Mouse (Mus musculus) hematopoietic stem cell, adult 5-6 weeks (primary cell): Measurements from ENCODE around the gene Znhit2. TPM values are rescaled to one million over a fixed set of nuclear protein-coding genes. Genes with fewer than 3 reads are reported as not detected.

Experiments
- ATAC-seq, 2 experiments: fragments of 125-278 bp in 1 of 2; replicated peaks in 1 of 2; 2 replicates each; pipeline ENCODE4 v1.8.0; 2016 to 2017; ENCODE audit warnings: inconsistent platforms in 2 of 2, mild to moderate bottlenecking in 2 of 2, moderate number of reproducible peaks in 2 of 2, low read depth in 1 of 2, moderate TSS enrichment in 1 of 2; ENCODE audit not compliant: low FRiP score in 2 of 2, poor library complexity in 2 of 2, severe bottlenecking in 2 of 2, insufficient read depth in 1 of 2, low TSS enrichment in 1 of 2
- total RNA-seq: library from RNA; stranded (forward); fragments of 172-1452, 232-1000 nt; gene quantifications from 2 replicates; pipeline ENCODE4 v1.2.3, GENCODE M21; 2017

Gene Znhit2
- total RNA-seq, 1 experiment from 2014 or later: 8.3 TPM

DNA sequence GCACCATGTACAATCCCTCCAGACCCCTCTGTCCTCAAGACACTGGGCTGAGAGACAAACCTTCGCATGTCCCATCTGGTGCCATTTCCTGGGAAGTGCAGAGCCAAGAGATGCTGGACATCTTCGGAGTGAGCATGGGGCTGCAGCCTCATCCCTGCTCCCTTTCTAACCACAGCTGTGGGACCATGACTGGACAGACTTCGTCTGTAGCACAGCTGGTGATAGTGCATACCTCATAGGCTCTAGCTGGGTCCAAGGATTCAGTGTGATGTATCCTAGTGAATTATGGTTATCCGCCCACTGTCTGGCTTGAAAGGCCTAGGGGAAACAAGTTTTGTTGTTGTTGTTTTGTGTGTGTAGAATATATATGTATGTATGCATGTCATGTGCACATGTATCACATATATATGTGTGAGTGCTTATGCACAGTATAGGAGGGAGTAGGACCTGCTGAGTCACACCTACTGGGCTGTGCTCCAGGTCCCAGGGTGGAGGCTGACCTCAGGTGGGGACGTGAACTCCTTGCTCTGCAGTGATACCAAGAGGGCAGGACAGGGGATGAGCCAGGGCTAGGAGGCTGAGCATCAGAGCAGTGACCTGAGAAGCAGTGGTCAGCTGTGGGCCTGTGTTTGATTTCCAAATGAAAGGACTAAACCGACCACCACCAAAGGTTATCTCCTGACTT, 41.3 kb downstream of the Znhit2 start:
- no peak for ATAC-seq

DNA sequence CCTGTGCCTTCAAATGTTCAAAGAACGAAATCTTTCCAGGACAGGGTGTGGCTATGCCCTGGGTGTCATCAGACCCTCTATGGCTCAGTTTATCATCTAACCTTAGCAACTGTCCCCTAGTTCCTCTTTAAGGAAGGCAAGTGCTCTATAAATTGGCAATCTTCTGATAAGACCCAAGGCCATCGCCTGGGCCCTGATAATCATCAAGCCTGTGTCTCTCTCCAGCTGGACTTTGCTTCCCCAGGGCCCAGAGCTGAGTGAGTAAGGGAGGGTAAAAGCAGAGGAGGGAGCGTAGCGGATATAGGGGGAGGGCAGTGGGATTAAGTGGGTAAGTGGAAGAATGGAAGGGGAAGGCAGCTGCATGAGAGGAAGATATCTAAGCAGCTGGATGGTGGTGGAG, 43.5 kb downstream of the Znhit2 start:
- ATAC-seq: no peak

DNA sequence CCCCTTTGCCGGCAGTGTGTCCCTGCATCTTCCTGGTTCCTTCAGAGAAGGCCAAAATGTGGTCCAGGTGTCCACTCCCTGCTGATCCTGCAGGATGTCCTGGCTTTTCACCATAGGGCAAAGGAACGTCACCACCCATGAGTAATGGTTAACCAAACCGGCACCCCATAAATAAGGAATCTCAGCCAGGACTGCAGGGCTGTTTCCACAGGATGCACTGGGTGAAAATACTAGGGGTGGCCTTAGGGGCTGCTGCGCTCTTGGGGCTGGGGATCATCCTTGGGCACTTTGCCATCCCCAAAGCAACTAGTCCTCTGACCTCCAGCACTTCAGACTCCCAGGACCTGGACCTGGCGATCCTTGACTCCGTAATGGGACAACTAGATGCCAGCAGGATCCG, 44.6 kb downstream of the Znhit2 start, which contains the start of gene Naaladl1:
Naaladl1 (plus strand) TSS at position 197 of the 400 bp plus-strand sequence.
- ATAC-seq: no peak

Other genes with a start within 250 kb of the Znhit2 start
- 26.4 and 31.8 TPM in 2 replicates for gene Frmd8, start 185.9 kb upstream of the Znhit2 start, total RNA-seq
- 48.1 and 60.3 TPM in 2 replicates for gene Slc25a45, start 183.4 kb upstream of the Znhit2 start, total RNA-seq
- 2.4 and 2.6 TPM in 2 replicates for gene Tigd3, start 167.0 kb upstream of the Znhit2 start, total RNA-seq
- 121 and 154 TPM in 2 replicates for gene Dpf2, start 148.2 kb upstream of the Znhit2 start, total RNA-seq
- 0.25 TPM in 1 of 2 replicates, not detected in the other for gene Cdc42ep2, start 136.4 kb upstream of the Znhit2 start, total RNA-seq
- 39.6 and 68.5 TPM in 2 replicates for gene Pola2, start 97.0 kb upstream of the Znhit2 start, total RNA-seq
- gene Slc22a20, start 75.0 kb upstream of the Znhit2 start, total RNA-seq: not detected in 2 replicates
- 32.4 and 37.5 TPM in 2 replicates for gene Capn1, start 45.3 kb upstream of the Znhit2 start, total RNA-seq
- 7.0 and 9.4 TPM in 2 replicates for gene Syvn1, start 14.6 kb upstream of the Znhit2 start, total RNA-seq
- gene Mrpl49, start 3.4 kb upstream of the Znhit2 start, total RNA-seq: 37.0 and 38.9 TPM in 2 replicates
- 1,306 and 2,041 TPM in 2 replicates for gene Fau, start 3.3 kb upstream of the Znhit2 start, total RNA-seq
- 1.3 and 3.0 TPM in 2 replicates for gene Tm7sf2, start 7.2 kb downstream of the Znhit2 start, total RNA-seq
- 46.8 and 52.8 TPM in 2 replicates for gene Vps51, start 16.0 kb downstream of the Znhit2 start, total RNA-seq
- not detected in 2 replicates for gene Tmem262, start 18.8 kb downstream of the Znhit2 start, total RNA-seq
- not detected in 2 replicates for gene Gm28374, start 21.1 kb downstream of the Znhit2 start, total RNA-seq
- 23.5 and 68.8 TPM in 2 replicates for gene Zfpl1, start 23.8 kb downstream of the Znhit2 start, total RNA-seq
- 25.8 and 26.8 TPM in 2 replicates for gene Cdca5, start 23.8 kb downstream of the Znhit2 start, total RNA-seq
- gene AC131692.1, start 33.2 kb downstream of the Znhit2 start, total RNA-seq: 1.3 and 1.5 TPM in 2 replicates
- 0.13 TPM in 1 of 2 replicates, not detected in the other for gene Naaladl1, start 44.6 kb downstream of the Znhit2 start, total RNA-seq
- 5.0 and 6.8 TPM in 2 replicates for gene Sac3d1, start 57.5 kb downstream of the Znhit2 start, total RNA-seq
- gene Snx15, start 67.1 kb downstream of the Znhit2 start, total RNA-seq: 3.4 and 13.4 TPM in 2 replicates
- gene Batf2, start 79.8 kb downstream of the Znhit2 start, total RNA-seq: 3.3 and 5.6 TPM in 2 replicates
- gene Arl2, start 80.4 kb downstream of the Znhit2 start, total RNA-seq: 24.9 and 37.0 TPM in 2 replicates
- not detected in 2 replicates for gene Majin, start 123.2 kb downstream of the Znhit2 start, total RNA-seq
- gene Gpha2, start 165.2 kb downstream of the Znhit2 start, total RNA-seq: 1.3 TPM in 1 of 2 replicates, not detected in the other
- gene Ppp2r5b, start 174.7 kb downstream of the Znhit2 start, total RNA-seq: 5.5 and 6.2 TPM in 2 replicates
- gene Atg2a, start 180.5 kb downstream of the Znhit2 start, total RNA-seq: 9.5 and 10.6 TPM in 2 replicates
- gene Ehd1, start 215.5 kb downstream of the Znhit2 start, total RNA-seq: 18.4 and 28.4 TPM in 2 replicates
- 2.9 and 4.3 TPM in 2 replicates for gene Cdc42bpg, start 245.3 kb downstream of the Znhit2 start, total RNA-seq